Mouse (Mus musculus) brain, embryonic 18.5 days (tissue): Measurements from ENCODE around the gene Prr5.
"Not testable (repeated sequence)": the region's sequence is repeated elsewhere in the genome, so short reads cannot be mapped to it uniquely, and the experiment has no call there.

Source experiments
- DNase-seq: peaks from one replicate; pipeline ENCODE4 v3.0.0-alpha.2; 2012; ENCODE audit warnings: low read depth, low spot score

The Prr5 gene

DNA sequence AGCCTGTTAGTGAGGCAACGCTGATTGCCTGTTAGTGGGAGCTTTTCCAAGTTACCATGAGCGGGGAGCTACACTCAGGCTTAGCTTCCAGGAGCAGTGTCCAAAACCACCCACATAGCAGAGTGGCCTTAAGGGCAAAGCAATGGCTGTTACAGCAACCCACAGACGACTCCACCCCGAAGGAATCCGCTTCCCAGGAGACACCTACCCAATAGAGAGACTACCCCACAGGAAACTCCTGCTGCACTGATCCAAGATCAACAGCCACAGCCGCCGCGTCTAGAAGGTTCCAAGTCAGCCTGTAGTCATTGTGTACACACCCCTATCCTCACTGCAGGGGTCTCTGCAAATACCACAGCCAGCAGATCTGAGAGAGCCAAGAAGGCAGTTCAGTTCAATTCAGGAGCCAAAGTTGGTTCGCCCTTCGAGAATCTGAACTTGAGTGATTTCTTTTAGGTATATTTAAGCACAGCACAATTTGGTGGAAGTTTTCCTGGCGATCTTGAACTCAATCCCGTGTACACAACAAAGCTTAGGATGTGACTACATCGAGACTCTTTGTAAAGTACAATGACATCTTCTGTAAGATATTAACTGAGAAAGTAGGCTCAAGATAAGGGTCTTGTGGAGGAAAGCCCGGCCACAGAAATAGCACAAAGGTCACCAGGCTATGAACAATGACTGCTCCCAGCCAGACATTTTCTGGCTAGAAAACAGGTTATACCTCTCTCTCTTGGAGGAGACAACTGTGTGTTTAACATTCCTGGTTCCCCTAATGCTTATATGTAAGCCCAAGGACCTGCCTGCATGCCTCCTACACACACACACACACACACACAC is 43.4 kb downstream of the Prr5 start:
- no peak for DNase-seq

DNA sequence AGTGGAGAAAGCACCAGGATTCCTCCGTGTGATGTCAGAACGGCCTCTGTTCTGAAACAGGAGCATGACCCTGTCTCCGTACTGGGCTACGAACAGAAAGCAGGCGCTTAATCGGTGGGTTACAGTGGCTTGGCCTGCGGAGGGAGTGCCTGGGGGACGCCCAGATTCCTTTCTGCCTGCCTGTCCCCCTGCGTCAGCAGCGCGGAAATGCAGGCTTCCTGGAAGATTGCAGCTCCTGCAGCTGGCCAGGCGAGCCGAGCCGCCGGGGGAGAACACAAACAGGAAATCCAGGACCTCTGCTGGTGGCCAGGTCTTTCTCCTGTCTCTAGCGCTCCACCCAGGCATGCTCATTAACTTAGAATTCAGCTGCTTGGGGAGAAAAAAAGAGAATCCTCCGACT is 45.3 kb downstream of the Prr5 start:
- DNase-seq = no peak

DNA sequence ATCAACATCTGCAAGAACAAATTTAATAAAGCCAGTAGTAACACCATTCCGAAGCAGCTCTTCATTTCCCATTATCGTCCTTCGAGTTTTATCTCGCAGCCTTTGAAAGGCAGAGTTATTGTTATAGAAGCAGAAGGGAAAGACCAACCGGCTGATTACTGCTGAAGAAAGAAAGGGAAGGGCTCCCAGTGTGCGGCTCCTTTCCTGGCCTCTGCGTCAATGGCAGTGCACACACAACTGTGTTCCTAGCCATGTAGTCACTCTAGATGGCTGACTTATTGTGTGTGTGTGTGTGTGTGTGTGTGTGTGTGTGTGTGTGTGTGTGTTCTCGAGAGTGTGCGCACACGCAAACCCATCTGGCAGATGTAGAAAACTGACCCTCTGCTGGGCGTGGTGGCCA is 45.7 kb downstream of the Prr5 start:
- no peak for DNase-seq

DNA sequence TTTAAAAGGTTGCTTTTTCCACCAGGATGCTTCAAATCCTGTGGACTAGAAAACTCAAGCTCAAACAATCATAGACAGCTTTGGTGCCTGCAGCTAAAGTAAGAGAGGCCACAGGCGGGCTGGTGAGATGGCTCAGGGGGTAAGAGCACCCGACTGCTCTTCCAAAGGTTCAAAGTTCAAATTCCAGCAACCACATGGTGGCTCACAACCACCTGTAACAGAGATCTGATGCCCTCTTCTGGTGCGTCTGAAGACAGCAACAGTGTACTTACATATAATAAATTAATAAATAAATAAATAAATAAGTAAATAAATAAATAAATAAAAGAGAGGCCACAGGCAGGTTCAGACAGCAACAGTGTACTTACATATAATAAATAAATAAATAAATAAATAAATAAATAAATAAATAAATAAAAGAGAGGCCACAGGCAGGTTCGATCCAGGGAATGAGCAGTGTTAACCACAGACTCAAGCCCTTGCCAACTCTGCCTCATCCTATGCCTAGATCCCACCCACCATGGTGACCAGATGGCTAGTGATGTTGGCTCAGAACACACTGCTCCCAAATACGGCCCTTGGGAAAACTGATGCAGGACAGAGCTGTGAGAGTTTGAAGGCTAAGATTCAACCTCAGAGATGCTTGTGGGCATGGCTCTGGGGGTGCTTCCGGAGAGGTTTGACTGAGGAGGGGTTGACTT is 48.3 kb downstream of the Prr5 start:
- not testable (repeated sequence) for DNase-seq

DNA sequence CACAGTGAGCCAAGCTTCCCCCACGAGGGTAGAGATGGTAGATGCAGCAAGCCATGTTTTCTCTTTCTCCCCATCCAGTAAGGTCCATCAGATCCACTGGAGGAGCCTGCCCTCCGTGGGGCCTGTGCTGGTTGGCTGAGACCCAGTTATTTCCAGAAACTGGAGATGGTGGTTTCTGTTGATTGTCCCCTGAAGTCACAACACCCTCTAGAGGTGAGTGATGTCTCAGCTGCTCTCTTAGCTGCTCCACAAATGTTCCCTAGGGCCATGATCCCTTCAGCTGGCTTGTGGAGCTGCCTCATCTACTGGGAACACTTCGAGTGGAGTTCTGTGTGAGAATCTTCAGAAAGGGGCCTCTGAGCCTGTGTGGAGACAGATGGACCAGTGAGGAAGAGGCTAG is 49.4 kb downstream of the Prr5 start:
- no peak for DNase-seq

DNA sequence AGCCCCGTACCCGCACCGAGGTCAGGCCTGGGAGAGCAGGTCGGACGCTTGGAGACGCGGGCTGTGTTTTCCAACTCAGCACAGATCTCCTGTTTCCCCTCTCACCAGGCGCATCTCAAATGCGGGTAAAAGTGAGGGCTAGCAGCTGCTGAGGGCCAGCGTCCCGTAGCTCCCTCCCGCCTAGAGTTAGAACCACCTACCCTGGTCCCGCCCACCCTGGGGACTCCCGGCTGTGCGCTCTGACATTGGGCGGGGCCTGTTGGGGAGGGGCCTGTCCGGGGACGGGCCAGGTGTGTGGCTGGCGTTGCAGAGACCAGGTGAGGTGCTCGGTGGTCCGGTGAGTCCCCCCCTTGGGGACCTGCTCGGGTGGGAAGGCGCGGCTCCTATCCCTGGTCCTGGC is 50.4 kb downstream of the Prr5 start, which contains the start of gene Arhgap8:
TSS of gene Arhgap8 (plus strand) at position 262 of the 400 bp plus-strand sequence.
- DNase-seq = no peak

DNA sequence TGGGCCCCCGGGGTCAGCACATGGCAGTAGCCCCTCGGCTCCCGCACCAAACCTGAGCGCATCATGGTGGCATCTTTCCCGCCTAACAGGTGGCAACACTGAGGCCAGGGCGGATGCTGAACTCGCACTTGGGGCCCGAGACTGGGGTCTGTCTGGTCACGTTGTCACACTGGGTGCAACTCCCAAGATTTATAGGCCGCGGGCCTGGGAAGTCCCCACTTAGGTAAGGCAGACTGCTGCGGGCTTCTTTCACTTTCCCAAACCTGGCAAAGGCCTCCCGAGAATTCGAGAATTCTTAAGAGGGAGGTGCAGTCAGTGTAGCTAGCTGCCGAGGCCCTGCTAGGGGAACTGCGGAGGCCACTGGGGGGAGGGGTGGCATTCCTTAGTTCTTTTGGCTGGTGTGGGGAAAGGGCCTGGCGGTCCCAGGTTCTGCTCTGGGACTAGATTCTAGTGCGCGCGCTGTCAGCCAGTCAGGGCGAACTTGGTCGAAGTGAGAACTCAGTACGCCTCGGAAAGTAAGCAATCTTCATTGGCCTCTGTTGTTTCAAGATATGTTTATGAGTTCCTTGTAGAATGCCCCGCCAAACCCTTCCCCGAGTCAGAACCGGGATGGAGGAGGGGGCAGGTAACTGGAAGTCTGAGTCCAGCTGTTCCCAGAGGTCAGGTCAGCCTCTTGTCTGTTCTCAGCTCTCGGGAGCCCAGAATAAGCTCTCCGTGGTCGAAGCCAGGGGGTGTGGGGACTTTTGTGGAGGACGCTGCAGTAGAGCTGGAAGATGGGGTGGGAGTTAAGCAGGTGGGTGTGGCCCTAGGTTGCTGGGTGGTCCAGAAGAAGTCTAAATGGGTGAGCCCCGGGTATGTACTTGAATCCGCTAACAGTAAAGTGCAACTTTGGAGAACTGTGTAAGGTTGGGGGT is 51.1 kb downstream of the Prr5 start:
- DNase-seq = no peak

DNA sequence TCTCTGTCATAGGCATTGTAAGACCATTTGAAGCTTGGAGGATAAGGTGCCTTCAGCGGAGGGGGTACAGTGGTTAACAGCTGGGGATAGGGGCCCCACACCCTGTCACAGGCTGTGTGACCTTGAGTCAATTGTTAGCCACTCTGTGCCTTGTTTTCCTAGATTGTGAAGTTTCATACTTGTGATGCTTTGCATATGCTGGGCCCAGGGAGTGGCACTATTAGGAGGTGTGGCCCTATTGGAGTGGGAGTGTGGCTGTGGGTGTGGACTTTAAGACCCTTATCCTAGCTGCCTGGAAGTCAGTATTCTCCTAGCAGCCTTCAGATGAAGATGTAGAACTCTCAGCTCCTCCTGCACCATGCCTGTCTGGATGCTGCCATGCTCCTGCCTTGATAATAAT is 54.2 kb downstream of the Prr5 start:
- DNase-seq = not testable (repeated sequence)

DNA sequence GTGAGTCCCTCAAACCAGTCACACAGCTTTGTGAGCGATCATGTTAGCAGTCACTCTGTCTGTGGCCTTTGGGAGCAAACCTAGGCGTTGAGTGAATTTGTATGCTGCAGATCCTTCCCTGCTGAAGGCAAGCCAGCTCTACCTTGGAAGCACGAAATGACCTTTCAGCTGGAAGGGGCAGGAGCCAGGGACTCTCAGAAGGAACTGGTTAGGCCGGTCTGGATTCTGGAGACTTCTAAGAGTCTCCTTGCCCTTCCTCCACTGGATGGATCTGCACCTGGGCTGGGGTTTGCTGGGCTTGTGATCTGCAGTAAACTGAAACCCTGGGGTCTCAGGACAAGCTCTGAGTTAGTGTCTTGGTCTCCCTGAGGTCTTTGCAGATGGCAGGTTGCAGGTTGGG is 54.8 kb downstream of the Prr5 start:
- DNase-seq = no peak

DNA sequence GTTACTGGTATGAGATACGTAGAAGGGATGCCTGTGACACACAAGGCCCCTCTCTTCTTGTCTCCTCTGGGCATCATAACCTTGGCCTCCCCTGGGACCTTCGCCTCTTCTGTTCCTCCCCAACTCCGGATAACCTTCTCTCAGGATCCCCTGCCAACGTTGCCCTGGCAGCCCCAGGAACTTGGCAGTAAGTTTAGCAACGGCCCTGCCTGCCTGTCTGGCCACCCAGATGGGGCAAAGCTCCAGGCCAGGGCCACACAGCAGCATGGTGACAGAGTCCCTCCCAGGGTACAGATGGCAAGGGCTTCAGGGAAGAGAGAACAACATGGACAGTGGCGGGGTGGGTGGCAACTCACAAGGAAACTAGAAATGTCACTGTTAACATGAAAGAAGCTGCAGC is 60.3 kb downstream of the Prr5 start:
- DNase-seq = no peak

DNA sequence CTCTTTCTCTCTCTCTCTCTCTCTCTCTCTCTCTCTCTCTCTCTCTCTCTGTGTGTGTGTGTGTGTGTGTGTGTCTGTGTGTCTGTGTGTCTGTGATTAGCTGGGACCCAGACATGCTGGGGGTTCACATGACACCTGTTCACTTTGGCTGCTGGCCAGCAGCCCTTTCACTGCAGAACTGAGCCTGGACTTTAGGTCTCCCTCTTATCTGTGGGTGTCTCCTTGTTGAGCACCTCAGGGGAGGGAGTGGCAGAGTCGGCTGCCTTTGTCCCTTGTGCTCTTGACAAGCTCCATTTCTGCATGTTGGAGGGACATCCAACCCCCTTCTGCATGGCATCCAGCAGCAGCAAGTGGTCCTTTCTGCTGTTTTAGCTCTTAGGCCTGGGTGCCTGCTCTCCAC is 61.5 kb downstream of the Prr5 start:
- no peak for DNase-seq

DNA sequence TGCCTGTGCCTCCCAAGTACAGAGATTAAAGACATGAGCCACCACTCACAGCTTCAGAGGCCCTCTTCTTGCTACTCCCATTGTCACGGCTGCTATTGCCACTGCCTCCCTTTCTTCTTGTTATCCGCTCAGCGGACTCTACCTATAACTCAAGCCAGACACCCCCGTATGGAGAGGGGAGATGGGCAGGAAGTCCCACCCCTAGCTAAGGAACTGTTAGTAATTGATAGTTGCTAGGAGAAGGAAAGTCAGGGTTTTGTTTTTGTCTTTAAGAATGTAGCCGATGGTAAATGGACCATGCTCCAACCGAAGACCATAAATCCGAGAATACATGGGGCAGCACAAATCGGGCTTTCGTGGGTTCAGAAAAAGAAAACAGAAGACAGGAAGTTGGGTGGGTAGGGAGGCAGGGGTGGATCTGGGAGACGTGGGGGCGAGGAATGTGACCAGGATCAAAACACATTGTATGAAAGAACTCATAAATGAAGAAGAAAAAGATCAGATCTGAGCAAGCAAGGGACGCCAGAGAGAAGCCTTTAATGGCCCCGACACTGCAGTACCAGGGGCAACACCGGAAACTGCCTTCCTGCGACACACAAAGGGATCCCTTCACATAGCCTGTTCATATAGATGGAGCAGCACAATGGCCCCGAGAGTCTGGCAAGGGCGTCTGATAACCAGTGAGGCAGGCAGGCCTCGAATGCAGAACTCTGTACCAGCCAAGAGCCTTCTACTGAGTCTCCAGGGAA is 62.4 kb downstream of the Prr5 start:
- no peak for DNase-seq

DNA sequence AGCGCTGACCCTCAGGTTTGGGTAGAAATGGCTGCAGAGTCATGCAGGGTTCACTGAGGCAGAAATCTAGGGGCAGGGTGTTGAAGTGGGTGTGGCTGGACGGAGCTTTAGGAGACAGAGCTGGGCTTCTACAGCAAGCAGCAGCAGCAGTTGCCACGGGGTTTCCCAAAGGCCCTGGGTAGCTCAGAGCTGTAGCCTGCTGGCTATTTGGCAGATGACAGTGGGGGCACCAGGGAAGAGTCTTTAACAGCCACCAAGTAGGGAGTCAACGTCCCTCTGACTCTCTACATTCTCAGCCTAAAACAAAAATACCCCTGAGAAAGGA is 63.0 kb downstream of the Prr5 start:
- no peak for DNase-seq

DNA sequence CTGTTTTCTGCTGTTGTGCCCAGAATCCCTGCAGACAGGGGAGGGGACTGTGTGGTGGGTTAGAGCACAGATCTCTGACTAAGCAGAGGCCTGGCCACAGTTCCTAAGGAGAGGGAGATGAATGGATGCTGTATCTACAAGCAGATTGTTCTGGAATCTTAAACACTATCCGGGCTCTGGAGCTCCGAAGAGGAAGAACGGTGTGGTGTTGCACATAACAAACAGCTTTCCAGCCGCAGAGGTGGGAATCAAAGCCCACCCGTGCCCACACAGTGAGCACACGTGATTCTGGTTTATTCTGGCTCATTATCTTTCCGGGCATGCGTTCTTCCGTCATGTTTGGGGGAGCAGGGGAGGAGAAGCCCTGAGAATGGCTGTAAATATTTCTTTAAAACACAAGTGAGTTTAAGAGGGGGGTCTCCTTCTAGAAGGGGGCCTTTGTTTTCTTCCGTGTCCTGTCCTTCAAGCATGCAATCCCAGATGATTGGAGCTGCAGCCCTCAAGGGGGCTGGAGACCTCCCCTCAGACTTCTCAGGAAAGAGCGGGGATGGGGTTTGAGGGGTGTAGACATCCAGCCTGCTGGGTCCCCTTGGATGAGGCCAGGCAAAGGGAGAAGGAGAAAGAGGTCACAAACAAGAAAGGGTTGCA is 67.0 kb downstream of the Prr5 start:
- DNase-seq = no peak

DNA sequence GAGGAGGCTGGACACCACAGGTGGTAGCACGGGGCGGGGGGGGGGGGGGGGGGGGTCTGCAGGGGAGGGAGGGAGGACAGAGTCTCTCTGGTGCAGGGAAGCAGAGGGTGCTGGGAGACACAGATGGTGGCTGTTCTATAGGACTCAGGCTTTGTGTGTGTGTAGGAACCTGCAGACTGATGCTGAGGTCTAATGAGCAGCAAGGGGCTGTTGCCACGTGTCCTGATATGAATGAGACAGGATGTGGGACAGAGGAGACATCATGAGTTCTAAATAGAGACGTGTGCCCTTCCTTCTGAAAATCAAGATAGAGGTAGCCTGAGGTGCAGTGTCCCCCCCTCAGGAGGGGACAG is 67.5 kb downstream of the Prr5 start:
- no peak for DNase-seq

DNA sequence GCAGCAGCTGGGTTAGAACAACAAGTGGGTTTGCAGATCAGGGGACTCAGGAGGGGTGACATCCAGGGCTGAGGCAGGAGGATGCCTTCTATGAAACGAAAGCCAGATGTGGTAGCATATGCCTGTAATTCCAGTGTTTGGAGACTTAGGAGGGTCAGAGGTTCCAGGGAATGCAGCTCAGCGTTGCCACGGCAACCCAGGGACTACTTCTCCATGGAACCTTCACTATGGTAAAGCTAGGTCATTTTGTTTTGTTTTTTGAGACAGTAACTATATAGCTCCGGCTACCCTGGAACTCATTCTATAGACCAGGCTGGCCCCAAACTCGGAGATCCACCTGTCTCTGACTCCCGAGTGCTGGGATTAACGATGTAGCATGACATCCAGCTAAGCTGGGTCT is 68.8 kb downstream of the Prr5 start:
- DNase-seq = no peak

DNA sequence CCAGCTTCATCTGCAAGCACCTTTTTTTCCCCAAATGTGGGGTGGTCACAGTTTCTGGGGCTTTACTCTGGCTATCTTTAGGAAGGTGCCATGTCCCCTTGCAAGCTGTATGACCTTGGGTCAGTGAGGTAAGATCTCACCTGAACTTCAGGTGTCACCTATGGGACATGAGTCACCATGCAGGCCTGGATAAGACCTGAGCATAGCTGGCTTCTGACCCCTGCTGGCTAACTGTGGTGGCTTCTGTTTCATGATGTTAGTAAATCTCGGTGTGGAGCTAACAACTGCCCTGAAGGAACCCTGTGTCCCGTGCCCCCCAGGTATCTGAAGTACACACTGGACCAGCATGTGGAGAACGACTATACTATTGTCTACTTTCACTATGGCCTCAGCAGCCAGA is 72.2 kb downstream of the Prr5 start:
- no peak for DNase-seq

DNA sequence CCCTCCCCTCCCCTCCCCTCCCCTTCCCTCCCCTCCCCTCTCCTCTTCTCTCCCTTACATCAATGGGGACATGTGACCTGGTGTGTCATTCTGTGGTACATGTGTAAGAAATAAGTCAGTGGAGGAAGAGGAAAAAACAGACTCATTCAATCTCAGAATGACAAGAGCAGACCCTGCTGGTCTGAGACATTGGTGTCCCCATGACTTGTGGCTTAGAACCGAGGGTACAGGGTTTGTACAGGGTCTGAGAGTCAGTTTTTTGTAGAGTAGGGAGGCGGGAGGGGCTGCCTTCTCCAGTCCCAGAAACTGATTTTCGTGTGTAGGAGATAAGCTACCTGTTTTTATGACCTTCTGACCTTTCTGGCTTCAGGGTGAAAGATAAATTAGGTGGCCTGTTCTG is 73.9 kb downstream of the Prr5 start:
- no peak for DNase-seq

DNA sequence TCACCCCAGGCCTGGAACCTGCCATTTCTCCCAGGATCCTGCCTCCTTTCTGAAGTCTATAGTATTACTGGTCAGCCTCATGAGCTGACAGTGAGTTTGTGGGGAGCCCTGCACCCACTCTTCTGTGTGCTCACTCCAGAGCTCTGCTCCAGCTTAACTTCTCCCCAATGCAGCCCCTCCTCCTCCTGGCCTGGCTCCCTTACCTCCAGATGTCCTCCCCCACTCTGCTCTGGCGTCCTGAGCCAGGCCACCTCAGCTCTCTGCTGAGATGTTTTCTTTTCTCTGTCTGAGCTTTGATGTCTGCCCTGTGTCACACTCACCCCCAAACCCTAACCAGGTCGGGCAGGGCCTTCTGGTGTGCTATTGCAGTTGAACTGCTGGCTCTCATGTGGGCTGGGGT is 74.9 kb downstream of the Prr5 start:
- no peak for DNase-seq

DNA sequence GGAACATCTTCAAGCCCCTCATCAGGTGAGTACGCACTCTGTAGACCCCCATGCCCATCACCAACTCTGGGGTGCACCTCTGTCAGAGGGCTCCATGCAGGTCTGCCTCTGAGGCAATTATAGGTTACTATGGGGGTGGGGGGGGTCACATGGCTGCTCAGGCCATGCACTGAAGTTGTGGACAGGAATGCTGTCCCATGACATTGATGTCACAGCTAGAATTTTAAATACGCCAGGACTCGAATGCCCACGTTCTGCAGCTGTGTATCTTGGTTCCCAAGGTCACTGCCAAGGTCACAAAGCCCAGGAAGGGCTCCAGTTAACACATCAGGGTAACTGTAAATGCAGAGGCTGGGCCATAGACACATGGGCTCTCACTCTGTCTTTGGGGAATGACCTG is 76.4 kb downstream of the Prr5 start:
- DNase-seq = no peak
